Mouse (Mus musculus) frontal cortex, adult 2 months (tissue): Measurements from ENCODE around the gene Nell2. TPM values are rescaled to one million over a fixed set of nuclear protein-coding genes. Genes with fewer than 3 reads are reported as not detected.
A peak's percentile ranks its signal among the peaks of the same experiment; 100 is the strongest.
"Not testable (repeated sequence)": the region's sequence is repeated elsewhere in the genome, so short reads cannot be mapped to it uniquely, and the experiment has no call there.

ENCODE experiments used
- DNase-seq, 2 experiments: peaks; one replicate each; pipeline ENCODE4 v3.0.0; 2022; ENCODE audit warnings: low spot score in 1 of 2; ENCODE audit errors: extremely low spot score in 1 of 2
- polyA plus RNA-seq: library from polyadenylated mRNA; depleted of rRNA; stranded (reverse); fragments of >200 nt; gene quantifications from 2 replicates; pipeline ENCODE4 v1.2.3, GENCODE M21; 2012

Gene Nell2
- polyA plus RNA-seq, 1 experiment = 292 TPM

DNA sequence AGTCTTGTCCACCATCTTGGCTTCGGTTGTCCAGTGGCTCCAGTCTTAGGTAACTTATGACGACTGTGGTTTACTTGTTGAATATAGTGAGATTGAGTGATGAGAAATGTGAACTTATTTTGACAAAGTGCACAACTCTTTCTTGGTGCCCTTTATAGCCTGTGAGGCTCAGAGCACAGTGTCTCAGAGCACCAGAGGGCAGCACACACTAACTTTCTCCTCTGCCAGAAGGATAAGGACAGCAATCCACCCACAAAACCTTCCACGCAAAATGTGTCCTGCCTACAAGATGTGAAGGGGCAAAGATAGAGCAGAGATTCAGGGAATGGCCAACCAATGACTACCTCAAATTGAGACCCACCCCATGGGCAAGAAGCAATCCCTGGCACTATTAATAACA lies 256.2 kb downstream of the Nell2 start:
- peak in 1 of 2 experiments; percentile 33 for DNase-seq

DNA sequence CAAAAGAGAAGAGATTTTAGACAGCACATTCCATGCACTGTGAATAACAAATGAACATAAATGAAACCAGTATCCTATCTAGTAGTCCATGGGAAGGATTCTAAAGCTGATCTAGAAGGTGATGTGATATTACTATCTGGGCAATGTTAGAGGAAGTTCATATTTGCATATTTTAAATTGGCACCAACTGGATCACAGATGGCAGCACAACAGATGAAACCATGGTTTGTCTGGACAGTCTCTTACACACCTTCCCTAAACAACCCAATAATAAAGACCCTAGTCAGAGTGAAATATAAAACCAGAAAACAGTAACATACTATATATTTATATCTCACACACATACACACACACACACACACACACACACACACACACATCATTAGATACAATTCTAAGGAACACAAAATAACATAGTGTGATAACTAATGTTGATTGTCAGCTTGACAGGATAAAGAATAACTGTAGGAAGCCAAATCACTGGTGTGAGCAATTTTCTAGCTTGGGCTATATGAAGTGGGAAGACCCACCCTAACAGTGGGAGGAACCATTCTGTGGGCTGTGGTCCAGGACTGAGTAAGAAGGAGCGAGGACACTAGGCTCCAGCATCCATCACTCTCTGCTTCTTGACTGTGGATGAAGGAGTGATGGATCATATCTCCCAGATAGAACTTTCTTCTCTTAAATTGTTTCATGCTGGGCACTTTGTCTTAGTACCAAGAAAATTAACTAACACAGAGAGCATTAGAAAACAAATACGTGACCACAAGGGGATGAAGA lies 268.5 kb downstream of the Nell2 start:
- DNase-seq = no peak

DNA sequence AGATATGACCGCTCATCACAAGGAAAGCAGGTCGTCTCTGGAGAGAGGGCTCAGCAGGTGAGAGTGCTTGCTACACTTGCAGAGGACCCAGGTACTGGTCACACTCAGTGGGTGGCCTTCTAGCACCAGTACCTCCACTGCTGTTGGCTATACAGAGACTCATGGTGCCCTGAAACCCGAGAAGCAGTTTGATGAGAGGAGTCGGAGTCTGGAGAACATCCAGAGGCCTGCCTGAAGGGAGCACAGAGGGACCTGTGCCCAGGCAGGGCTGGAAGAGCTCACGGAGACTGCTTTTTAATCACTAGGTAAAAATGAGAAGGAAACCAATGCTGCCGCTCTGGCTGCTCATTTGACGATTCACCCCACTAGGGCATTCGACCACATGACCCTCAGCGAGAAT lies 271.2 kb downstream of the Nell2 start:
- no peak for DNase-seq

DNA sequence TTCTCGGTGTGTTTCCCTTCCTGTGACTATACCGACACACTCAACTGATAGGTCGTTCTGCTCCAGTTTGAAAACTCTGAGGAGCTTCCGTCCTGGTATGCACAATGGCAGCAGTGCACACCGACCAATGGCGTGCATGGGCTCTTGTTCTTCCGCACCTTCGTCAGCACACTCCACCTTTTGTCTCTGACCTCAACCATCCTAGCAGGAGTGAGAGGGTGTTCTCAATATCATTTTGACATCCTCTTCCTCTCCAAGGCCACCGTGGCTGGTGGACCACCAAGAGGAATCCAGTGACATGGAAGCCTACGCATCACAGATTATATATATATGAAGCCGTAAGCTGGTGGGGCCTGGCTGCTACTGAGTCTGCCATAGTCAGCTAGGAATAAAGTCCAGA lies 282.8 kb downstream of the Nell2 start:
- no peak for DNase-seq

DNA sequence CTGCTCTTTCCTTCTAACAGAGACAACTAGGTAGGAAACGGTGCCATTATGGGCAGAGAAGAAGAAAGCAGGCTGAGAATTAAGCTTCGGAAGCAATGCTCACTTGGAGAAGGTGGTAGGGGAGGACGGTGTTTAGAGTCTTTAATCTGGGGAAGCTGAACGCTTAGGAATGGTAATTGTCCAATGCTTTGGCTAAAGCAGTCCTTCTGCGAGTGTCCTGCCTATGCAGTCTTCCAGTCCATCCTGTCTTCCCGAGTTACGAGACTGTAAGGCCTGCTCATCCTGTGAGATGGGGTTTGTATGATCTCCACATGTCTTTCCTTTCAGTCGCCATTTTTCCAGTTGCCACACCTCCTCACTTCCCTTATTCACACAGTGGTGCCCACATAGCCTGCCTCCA lies 284.5 kb downstream of the Nell2 start:
- no peak for DNase-seq

DNA sequence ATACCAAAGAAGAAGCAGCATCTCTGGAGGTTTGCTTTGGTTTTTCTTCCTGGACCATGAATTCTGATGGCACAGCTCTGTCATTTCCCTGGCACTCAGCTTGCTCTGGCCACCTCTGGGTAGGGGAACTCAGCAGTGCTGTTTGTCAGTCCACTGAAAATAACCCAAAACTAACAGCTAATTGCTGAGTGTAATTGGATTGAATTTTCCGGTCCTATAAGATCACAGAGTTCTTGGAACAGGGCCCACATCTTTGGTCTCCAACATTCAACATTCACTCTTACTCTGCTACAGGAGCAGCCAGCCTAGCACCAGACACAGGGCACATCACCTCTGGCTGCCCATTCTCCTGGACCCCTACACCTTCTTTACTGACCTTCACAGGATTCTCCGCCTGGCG lies 287.2 kb downstream of the Nell2 start:
- DNase-seq = no peak

DNA sequence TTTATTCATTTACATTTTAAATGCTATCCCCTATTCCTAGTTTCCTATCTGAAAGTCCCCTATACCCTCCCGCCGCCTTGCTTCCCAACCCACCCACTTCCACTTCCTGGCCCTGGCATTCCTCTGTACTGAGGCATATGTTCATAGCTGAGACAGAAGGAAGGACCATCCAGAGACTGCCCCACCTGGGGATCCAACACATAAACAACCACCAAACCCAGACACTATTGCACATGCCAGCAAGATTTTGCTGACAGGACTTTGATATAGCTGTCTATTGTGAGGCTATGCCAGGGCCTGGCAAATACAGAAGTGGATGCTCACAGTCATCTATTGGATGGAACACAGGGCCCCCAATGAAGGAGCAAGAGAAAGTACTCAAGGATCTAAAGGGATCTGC lies 291.3 kb downstream of the Nell2 start:
- not testable (repeated sequence) for DNase-seq

DNA sequence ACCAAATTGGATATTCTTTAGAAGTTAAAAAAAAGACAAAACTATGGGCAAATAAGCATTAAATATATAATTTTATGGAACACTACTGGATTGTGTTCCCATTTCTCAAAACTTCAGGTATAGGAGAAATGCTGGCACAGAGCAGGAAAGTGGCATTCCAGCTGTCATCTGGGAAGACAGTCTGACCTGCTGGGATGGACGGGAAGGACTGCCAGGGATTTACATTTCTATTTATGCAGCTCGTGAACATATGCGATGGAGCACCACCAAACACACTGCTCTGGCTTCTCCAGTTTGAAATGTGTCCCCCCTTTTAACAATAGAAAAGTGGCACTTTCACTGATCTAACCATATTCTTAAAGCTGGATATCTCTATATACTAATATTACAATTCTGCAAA lies 291.9 kb downstream of the Nell2 start:
- no peak for DNase-seq

DNA sequence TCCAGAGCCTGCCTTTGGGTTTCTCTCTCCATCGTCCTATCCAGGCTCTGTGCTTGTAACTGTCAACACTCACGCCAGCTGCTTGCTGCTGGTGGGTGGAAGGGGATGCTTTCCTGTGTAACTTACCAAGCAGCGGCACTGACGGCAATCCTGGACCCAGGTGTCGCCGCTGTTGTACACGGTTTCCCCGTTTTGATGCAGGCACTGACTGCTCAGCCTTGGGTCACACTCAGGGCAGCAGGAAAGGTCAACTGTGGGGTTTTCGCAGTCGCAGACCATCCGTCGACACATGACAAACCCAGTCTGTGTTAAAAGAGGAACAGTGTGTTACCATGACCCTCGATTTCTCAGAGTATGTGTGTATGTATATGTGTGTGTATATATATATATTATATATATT lies 297.2 kb downstream of the Nell2 start:
- DNase-seq = no peak

DNA sequence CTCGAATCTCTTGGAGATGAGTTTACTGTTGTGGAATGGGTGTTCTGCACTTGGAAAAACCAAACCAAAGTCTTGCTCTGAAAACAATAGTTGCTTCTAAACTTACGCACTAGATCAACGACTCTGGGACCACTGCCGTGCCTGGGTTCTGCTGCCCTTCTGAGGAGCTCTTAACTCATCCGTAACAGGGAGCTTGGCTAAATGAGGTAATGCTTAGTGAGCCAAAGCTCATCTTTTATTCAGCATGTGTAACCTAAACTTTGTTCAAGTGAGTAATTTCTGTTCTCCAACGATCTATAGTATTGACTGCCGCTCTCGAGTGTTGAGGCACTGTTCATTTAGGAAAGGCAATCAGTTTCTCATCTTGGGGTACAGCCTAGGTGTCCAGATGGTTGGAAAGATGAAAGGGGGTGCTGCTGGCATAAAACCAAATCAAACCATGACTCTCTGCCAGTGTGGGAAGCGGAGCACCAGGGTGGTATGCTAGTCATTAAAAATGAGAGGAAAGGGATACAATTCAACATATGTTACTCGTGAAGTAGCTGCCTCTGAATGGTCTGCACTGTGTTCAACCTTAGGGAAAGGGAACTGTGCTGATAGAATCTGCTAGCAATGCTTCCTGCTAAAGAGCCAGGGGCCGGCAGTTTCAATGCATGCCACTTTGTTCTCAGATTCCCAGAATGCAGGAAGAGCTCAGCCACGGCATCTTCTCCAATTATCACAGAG lies 311.6 kb downstream of the Nell2 start:
- DNase-seq = no peak

DNA sequence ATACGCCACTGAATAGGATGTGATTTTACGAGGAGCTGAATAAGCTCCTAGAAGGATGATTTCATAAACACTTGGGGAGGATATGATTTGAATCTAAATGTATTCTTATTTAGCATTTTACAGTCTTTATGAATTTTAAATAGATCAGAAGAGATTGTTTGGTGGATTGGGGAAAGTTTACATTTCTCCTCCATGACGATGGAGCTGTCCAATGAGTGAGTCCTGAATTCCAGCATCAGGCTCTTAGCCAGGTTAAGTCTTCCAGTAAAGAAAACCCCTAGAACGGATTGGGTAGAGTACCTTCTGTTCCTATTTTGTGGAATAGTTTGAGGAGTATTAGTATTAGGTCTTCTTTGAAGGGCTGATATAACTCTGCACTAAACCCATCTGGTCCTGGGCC lies 317.8 kb downstream of the Nell2 start:
- DNase-seq = no peak

DNA sequence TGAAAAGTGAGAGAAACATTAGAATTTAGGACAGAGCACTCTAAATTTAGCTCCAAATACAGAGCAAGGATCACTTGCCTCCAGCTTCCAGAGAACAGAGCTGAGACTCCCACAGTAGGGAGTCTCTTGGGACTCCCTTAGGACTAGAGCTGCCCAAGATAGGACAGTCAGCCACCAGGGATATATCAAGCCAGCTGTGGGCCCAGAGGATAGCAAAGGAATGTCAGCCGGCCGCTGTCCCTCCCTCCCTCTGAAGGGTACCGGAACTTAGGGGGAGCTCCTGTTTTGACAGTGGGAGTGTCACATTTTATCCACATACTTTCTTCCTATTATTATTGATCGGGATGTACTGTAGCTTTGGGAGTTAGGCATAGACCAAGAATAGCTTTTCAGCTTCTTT lies 319.2 kb downstream of the Nell2 start:
- DNase-seq = no peak

DNA sequence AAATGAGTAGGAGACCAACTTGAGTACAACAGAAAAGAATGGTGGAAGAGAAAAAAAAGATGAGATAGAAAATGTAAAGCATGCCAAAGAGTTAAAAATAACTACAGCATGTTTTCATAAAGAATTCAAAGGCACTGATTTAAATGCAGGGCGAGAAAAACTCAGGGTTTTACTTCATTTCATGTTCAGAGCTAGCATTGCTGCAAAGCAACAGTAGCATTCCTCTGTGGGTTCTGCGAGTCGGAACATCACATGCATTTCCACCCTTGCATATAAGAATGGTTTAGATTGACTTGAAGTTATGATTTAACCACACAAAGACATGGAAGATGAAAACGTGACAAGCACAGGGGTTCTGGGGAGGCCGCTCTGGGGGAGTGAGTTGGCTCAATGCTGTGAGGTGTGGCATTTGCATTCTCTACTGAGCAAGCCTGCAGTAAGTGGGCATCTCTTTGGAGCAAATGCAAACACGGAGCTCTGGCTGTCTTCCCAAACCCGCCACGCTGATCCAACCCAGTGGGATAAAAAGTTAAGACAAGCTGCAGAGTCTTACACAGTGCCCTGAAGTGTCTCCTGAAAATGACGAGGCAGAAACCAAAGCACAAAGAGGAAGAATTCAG lies 334.6 kb downstream of the Nell2 start:
- peak; percentile 64 to 75 for DNase-seq

DNA sequence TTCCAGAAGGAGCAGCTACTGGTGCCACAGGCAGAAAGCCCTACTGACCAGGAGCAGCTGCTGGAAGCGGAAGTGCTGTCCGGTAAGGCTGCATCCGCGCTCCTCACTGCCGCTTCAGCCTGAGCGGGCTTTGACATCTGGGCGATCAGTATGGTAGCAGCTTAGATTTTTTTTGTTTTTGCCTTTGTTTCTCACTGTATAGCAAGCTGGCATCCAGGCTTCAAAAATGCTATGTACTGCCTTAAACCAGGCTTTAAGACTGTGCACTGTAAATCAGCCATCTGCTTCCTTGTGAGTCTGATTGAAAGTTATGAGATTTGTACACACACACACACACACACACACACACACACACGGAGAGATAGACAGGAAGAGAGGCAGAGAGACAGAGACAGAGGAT lies 335.4 kb downstream of the Nell2 start:
- DNase-seq = no peak

DNA sequence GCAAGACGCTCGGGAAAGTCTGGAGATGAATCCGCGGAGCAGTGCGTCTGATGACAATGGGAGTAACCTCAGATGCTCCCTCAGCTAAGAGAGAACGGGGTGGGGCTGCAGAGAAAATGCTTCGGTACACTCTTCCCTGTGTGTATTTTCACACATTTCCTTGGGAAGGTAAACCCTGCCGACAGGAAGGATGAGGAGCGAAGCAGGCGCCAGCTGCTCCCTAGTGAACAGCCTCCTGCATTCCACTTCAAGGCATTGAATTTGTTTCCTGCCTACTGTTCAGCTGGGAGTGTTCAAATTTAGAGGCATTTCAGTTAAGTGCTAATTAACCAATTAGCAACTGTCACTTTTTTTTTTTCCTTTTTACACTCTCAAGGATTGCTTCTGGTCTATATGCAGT lies 342.1 kb downstream of the Nell2 start:
- DNase-seq = peak in 1 of 2 experiments; percentile 50

DNA sequence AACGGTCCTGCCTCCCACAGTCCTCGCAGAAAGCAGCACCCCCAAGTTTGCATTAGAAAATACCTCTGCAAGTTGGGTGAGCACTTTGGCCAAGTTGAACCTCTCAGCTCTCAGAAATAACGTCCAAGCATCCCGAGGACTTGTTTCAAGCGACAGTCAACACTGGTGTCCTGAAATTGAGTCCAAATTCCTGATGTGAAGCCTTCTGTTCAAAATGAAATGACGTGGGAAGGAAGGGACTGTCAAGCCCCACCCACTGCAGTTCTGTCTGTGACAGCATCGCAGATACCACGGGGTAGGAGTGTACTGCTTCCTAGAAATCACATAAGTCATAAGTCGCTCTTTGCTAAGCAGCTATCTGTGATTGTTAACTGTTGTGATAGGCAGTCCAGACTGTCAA lies 342.9 kb downstream of the Nell2 start:
- DNase-seq = peak in 1 of 2 experiments; percentile 28

DNA sequence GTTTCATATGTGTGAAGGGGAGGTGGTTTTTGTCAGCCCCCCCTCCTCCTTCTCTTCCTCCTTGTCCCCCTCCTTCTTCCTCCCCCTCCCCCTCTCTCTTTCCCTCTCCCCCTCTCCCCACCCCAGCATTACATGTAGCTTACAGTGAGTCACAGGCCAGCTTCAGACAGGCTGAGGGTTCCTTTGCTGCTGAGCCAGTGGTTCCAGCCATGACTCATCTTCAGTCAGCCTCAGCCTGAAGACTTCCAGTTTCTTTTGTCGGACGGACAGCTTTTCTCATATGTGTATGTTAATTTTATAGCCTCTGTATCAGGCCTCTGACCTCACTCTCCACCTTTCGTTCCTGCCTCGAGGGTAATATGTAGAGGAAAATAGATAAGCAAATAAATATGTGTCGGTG lies 344.9 kb downstream of the Nell2 start:
- peak in 1 of 2 experiments; percentile 16 for DNase-seq

DNA sequence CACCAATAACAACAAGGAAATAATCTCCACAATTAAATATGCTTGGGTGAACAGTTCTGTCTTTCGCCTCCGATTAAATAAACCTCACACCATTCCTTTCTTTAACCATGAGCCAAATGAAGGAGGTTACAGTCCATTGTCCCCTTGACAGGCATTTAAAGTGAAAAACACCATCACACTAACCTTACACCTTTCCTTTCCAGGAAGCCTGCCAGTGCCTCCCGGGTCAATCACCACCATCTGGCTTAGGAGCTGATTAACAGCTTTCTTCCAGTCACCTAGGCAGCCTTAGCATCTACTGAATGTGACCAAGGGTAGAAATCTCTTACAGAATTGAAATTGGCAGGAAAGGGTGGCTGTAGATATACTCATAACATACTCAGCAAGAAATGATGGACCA lies 371.5 kb downstream of the Nell2 start:
- no peak for DNase-seq

DNA sequence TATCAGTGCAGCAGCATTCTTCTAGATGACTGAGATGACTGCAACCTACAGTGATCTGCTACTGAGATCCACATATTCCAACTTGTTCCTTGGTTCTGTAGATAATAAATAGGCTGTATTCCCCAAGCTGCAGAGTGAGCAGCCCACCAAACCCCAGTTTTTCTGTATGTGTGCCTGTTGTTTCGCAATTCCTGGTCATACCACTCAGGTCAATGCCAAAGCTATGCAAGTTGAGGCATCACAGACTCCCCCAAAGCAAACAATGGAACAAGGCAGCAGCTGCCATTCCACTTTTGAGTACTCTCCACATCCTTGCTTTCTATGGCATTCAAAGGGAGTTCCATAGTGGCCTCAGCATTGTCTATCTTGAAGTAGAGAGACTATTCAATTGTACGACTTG lies 383.2 kb downstream of the Nell2 start:
- no peak for DNase-seq

DNA sequence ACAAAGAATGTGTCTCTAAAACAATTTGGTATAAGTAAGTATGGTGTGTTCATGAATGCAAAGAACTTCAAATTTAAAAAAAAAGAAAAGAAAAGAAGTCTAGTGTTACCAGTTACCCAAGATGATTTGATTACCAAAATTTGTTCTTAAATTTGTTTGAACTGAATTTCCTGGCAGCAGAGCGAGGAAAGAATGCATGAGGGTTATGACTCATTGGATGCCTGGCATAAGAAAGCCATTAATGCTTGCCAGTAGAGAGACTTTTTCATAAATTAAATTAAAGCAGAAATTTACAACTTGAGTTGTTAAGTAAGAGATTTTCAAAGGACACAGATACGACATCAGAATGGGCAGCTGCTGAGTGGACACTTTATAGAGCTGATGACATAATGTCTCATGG lies 384.2 kb downstream of the Nell2 start:
- DNase-seq = no peak

DNA sequence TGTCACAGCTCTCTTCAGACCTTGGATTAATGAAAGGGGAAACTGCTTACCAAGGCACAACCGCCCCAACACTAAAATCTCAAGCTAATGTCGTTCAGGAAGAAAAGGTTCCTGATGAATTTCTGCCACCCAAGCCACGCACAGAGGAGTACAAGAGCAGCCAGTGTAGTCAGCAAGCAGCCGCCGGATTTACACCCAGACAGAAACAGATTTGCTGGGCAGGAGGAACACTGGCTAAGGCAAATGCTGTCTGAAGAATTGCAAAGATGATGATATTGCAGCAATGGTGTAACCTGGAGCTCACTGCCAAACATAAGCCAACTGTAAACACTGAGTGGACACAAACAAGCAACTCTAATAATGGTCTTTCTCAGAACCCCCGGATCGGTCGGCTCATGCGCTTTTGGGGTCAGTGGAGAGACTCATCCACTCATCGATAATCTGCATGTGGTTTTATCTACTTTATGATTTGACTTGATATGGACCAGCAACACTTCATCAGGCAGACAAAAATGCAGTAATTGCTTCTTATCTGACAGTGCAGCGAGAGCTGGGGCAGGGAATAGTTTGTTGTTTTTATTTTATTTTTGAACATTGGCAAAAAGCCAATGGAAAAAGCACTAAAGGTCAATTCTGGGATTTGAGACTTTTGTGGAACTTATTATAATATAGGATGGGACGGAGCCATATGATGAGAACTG lies 389.5 kb downstream of the Nell2 start:
- DNase-seq = no peak
